ENCODE assay signal across 23 mouse cellular contexts in the genomic region with DNA sequence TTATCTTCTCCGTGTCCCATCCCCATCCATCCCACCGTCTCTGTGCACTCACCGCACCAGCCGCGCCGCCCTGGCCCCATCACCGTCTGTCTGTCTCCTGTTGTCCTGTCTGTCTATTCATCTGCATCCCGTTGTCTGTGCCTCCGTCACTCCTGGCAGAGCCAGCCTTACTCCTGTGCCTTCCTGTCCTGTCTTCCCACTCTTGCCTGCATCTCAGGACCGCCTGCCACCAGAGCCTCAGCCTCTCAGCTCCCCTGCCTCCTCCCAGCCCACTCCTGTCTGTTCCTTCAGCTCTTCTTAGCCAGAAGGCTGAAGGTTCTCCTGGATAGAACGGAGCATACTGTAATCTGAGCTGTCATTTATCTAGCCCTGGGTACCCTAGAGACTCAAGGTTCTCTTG.
"Had no signal": no experiment of that assay in that cellular context is flagged by ENCODE, and none has a peak within 500 bp of the region (broad histone marks: within the 10 kb centered on the region; RNA-seq: fewer than 3 reads in every experiment).

No protein-coding gene starts in this region.

- H3K27ac ChIP-seq: kidney, embryonic 15.5 days; limb, embryonic 12.5 days; limb, embryonic 15.5 days; liver, embryonic 15.5 days; lung, embryonic 15.5 days; midbrain, embryonic 10.5 days; midbrain, embryonic 13.5 days; neural tube, embryonic 13.5 days; stomach, embryonic 15.5 days had no signal

- H3K4me3 ChIP-seq: kidney, embryonic 15.5 days; limb, embryonic 12.5 days; limb, embryonic 15.5 days; liver, embryonic 15.5 days; lung, embryonic 15.5 days; megakaryocyte, embryonic 14.5 days; midbrain, embryonic 10.5 days; midbrain, embryonic 13.5 days; myocyte; neural tube, embryonic 13.5 days; stomach, embryonic 15.5 days had no signal

- DNase-seq: kidney, adult 11 months; kidney, adult 8-10 months; kidney, postnatal 10 days; kidney, postnatal 36 days; layer of hippocampus, adult 9-11 months; left cerebral cortex, postnatal 4 days; lung, adult 18-20 months; lung, postnatal 10 days; lung, postnatal 36 days; right cerebral cortex, postnatal 14 days; spleen, adult 18-20 months; thymus, postnatal 25 days had no signal
